In the genomic region with DNA sequence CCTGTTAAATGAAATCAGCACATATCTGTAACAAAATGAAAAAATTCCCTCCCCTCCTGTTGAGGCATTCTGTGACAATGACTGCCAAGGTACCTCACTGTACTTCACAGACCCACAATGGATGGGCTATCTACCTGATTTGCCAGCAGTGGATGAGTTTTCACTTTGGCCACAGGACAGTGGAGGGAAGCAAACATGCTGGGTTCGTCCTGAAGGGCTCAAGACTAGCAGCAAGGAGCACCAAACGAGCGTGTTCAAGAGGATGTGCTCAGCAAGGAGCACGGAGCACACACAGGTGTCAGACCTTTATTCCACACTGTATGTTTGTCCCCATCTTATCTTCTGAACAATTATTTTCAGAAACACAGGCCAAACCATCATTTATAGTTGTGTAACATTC, we compare ENCODE assay signal across 21 mouse cellular contexts.
"Had no signal": no experiment of that assay in that cellular context is flagged by ENCODE, and none has a peak within 500 bp of the region (broad histone marks: within the 10 kb centered on the region; RNA-seq: fewer than 3 reads in every experiment).

No protein-coding gene starts in this region.

- ATAC-seq: forebrain, postnatal 0 days; hindbrain, postnatal 0 days; intestine, embryonic 16.5 days; liver, embryonic 12.5 days had no signal

- H3K27ac ChIP-seq: hindbrain, embryonic 13.5 days; hindbrain, embryonic 15.5 days; hindbrain, postnatal 0 days; layer of hippocampus, adult 2 months; left cerebral cortex, adult 2 months; limb, embryonic 13.5 days; limb, embryonic 15.5 days; liver, embryonic 12.5 days; liver, embryonic 14.5 days had no signal

- H3K4me3 ChIP-seq: hindbrain, embryonic 13.5 days; hindbrain, embryonic 15.5 days; layer of hippocampus, adult 2 months; left cerebral cortex, adult 2 months; limb, embryonic 13.5 days; limb, embryonic 15.5 days; liver, embryonic 12.5 days had no signal

- H3K9me3 ChIP-seq: hindbrain, embryonic 13.5 days; hindbrain, embryonic 15.5 days; limb, embryonic 13.5 days; limb, embryonic 15.5 days; liver, embryonic 12.5 days had no signal

- H3K9ac ChIP-seq: forebrain, postnatal 0 days; hindbrain, embryonic 13.5 days; hindbrain, embryonic 15.5 days; limb, embryonic 13.5 days; limb, embryonic 15.5 days; liver, embryonic 12.5 days; liver, embryonic 14.5 days had no signal

- DNase-seq: forebrain, postnatal 0 days; gastrocnemius, postnatal 10 days; gastrocnemius, postnatal 36 days; heart, adult 18-20 months; kidney, adult 11 months; kidney, adult 8-10 months; kidney, postnatal 10 days; kidney, postnatal 25 days; kidney, postnatal 4 days; lung, adult 18-20 months had no signal

- H3K4me1 ChIP-seq: liver, embryonic 12.5 days had no signal

- H3K27me3 ChIP-seq: hindbrain, embryonic 13.5 days; hindbrain, embryonic 15.5 days; limb, embryonic 13.5 days; limb, embryonic 15.5 days; liver, embryonic 12.5 days had no signal

- H3K4me2 ChIP-seq: heart, embryonic 11.5 days; hindbrain, embryonic 13.5 days; hindbrain, embryonic 15.5 days; limb, embryonic 13.5 days; limb, embryonic 15.5 days; liver, embryonic 12.5 days had no signal

- H3K36me3 ChIP-seq: hindbrain, embryonic 15.5 days; limb, embryonic 15.5 days; liver, embryonic 12.5 days had no signal
